Mouse (Mus musculus) kidney, adult 8-10 months (tissue): ENCODE results near the gene St8sia4.

ENCODE experiments used
- DNase-seq, 2 experiments: peaks; one replicate each; pipeline ENCODE4 v3.0.0; 2022

St8sia4 gene

GRCm38 (mm10) chr1:95667435-95668252 is at the start of gene St8sia4:
Gene St8sia4, minus strand, starts transcription at chr1:95667571.
- peak; percentile 28 to 66 for DNase-seq

GRCm38 (mm10) chr1:95709181-95709580 is 41.8 kb upstream of the St8sia4 start:
- DNase-seq = peak in 1 of 2 experiments; percentile 50

GRCm38 (mm10) chr1:95699903-95700302 is 32.5 kb upstream of the St8sia4 start:
- no peak for DNase-seq

GRCm38 (mm10) chr1:95674052-95674451 is 6.7 kb upstream of the St8sia4 start:
- DNase-seq = no peak

- DNase-seq = no peak
Measured at GRCm38 (mm10) chr1:95668253-95668805, 958 bp upstream of the St8sia4 start.

- no peak for DNase-seq
Measured at GRCm38 (mm10) chr1:95666541-95667320, 640 bp downstream of the St8sia4 start.

DNA sequence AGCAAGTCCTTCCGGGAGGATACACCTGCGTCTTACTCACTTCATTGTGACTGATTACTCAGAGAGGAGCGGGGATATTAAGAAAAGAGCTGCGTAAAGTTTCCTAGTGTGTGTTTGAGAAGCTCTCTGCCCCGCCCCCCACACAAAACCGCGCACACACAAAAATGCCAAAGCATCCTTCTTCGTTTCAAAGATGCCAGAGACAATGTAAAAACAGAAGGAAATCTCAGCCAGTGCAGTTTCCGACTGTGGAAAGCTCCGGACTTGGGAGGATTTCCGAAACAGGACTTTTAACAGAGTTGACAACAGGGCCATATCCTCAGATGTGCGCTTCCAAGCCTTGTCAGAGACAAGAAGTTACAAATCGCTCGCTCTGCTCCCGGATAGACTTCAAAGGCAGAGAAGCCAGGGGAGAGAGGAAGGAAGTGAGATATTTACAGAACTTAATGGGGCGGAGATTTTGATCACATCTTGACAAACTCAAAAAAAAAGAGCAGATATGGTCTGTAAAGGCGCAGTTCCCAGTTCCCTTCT is 1.4 kb downstream of the St8sia4 start:
- DNase-seq = peak; percentile 7 to 26

GRCm38 (mm10) chr1:95664969-95665702 is 2.2 kb downstream of the St8sia4 start:
- peak in 1 of 2 experiments; percentile 7 for DNase-seq

- DNase-seq = no peak
Measured at GRCm38 (mm10) chr1:95664321-95664825, 3.0 kb downstream of the St8sia4 start.

DNA sequence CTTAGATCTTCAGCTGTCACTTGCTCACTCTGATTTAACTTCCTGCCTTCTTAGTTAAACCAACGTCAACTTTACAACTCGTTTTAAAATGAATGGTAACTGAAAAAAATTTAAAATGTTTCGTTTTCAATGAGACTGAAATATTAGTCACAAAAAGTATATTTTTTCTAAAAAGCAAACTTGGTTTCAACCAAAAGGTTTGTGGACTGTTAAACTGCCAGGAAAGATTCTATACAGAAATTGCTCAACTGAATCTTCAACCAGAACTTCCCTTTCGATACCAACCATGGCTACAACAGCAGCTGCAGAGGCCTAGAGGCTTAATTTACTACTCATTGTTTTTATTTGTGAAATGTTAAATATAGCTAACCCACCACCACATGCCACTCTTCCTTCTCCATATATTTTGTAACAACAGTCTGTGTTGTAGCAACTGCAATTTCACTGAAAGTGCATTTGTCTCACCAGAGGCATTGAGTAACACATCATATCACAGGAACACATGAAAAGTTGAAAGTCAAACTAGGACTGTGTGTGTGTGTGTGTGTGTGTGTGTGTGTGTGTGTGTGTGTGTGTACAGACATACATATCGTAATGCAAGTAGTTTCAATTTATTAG is 10.2 kb downstream of the St8sia4 start:
- no peak for DNase-seq

- no peak for DNase-seq
Measured at GRCm38 (mm10) chr1:95655564-95655963, 11.8 kb downstream of the St8sia4 start.

- DNase-seq = no peak
Measured at GRCm38 (mm10) chr1:95653445-95653844, 13.9 kb downstream of the St8sia4 start.

DNA sequence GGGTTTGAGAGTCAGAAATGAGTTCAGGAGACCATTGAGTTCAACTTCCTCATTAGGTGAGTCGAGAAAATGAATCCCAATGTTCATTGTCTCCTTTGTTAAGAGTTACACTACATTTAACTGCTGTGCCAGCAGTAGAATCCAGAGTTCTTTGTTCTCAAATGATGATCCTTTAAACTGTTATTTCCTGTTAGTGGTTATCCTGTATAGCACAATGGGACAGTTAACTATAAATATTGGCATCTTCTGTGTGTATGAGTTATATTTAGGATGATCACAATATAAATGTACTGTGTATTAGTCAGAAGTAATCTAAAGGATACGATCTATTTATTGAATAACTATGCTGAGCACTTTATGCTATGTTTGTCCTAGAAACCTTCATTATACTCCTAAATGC is 23.1 kb downstream of the St8sia4 start:
- no peak for DNase-seq

DNA sequence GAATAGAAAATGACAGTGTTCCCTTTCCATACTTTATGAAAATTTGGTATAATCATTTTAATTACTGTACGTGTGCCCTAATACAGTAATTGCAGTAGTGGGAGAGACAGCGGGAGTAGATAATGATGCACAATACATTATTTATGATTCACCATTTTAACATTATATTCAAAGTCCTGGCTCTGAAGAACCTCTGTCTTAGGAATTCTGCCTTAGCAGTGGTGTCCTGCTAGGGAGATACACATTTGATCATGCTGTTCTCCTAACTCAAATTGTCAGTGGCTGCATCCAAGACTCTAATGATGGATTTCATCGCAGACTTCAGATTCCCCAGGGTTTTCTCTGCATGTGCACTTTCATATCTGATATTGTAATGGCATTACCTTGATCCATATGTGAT is 28.4 kb downstream of the St8sia4 start:
- no peak for DNase-seq

DNA sequence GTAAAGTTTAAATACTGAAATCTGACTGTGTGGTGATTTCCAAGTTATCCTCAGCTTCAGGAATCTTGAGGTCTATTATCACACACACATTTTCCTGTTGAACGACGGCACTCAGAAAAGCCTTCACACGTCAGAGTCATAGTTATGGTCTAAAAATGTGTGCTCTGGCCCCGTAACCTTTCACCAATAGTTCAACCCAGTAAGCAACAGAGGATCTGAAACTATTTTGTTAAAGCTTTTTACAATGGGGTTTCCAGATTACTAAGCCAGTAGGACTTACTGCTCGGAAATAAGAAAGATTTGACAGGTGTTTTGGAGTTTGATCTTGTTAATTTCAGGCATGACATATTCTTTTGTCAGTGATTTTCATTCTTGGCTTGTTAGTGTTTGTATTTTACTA is 43.0 kb downstream of the St8sia4 start:
- no peak for DNase-seq

GRCm38 (mm10) chr1:95618647-95619046 is 48.7 kb downstream of the St8sia4 start:
- no peak for DNase-seq

DNA sequence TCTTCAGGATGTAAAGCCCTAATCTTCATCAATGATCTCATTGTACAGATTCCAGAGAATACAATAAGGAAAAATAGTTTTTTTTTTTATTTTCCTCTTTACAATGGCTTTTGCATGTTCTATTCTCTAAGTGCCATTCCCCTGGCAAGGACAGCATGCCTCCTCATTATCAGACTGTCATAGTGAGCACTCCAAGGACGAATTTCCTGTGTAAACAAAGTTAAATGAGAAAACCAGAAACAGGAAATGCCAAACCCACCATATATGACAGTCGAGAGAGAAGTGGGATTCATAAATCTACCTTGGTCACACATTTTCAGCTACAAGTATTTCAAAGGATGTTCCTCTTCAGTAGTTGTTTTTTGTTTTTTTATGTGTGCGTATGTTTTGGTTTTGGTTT is 49.2 kb downstream of the St8sia4 start:
- no peak for DNase-seq

DNA sequence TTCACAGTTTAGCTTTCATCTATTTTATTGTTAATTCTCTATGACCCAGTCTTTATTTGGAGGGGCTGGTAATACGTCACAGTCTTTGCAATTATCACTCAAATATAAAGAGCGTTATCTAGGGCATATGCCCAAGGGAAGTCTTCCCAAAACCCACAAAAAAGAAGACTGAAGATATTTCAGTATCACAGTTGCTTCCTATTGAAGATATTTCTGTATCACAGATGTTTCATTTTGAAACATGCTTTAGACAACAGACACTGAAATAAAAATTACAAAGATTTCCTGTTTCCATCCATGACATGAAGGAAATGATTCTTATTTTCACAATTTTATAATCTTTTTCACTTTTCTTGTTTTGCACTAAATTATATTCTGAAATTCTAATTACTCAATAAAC is 57.4 kb downstream of the St8sia4 start:
- no peak for DNase-seq

DNA sequence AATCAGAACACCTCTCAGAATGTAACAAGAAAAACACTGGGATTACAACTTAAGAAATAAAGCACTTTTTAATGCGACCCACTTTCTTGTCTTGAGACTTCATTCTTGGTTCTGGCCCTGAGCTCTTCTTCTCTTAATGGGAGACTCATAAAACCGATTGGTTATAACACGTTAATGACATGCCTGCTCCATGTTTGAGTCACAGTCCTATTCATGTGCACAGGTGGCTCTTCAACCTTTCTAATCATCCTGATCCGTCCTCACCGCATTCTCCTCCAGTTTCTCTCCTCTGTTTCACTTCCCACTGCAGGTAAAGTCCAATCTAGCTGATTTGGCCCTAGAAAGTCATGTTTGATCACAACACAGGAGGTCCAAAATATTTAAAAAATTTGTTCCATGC is 58.3 kb downstream of the St8sia4 start:
- no peak for DNase-seq

GRCm38 (mm10) chr1:95605458-95605857 is 61.9 kb downstream of the St8sia4 start:
- DNase-seq = no peak

GRCm38 (mm10) chr1:95598108-95598507 is 69.3 kb downstream of the St8sia4 start:
- DNase-seq = no peak

GRCm38 (mm10) chr1:95596825-95597224 is 70.5 kb downstream of the St8sia4 start:
- DNase-seq = no peak
